Mouse (Mus musculus) embryonic stem cell, embryonic (primary cell): ENCODE data around the gene Vmn1r1.
"Not testable (repeated sequence)": the region's sequence is repeated elsewhere in the genome, so short reads cannot be mapped to it uniquely, and the experiment has no call there.

Experiments
- CTCF ChIA-PET, 4 experiments: fragments of 300-600 bp in 2 of 4; fragments of 350-600 bp in 2 of 4; sonication (Branson Sonifier 250); formaldehyde crosslinking; loops; one replicate each; lab custom pipeline; 2022; ENCODE audit warnings: inconsistent platforms in 2 of 4; lab: Charles Lee
- POLR2A ChIA-PET, 4 experiments: fragments of 300-600 bp in 2 of 4; fragments of 350-600 bp in 2 of 4; sonication (Branson Sonifier 250); formaldehyde crosslinking; loops; one replicate each; lab custom pipeline; 2022; ENCODE audit warnings: antibody characterized with exemption in 4 of 4, inconsistent platforms in 1 of 4; lab: Charles Lee

The Vmn1r1 gene

GRCm38 (mm10) chr1:182164386-182164785 lies at the start of gene Vmn1r1:
Gene Vmn1r1 (minus strand): TSS chr1:182164486.
- CTCF ChIA-PET = interaction anchor here in 1 of 4 experiments (1.1 kb wide), 1 partner anchor 26 kb away, joined by 4 read pairs; no protein-coding TSS in a partner anchor

GRCm38 (mm10) chr1:182210322-182210721 lies 46.0 kb upstream of the Vmn1r1 start:
- CTCF ChIA-PET = no interaction called here
- POLR2A ChIA-PET = interaction anchor here in 3 of 4 experiments (0.6 to 1.6 kb wide), 3 partner anchors 29 to 1401 kb away, joined by 3 to 4 read pairs (median 4); no protein-coding TSS in a partner anchor

More at GRCm38 (mm10) chr1:182164386-182164785, at the start of gene Vmn1r1:
- POLR2A ChIA-PET = no interaction called here

- CTCF ChIA-PET = no interaction called here
- POLR2A ChIA-PET = interaction anchor here in 3 of 4 experiments (1.1 to 6.4 kb wide), 6 partner anchors 8 to 88 kb away, joined by 4 to 64 read pairs (median 6); no protein-coding TSS in a partner anchor
Measured at GRCm38 (mm10) chr1:182192581-182192980, 28.3 kb upstream of the Vmn1r1 start.

GRCm38 (mm10) chr1:182191816-182192545 lies 27.7 kb upstream of the Vmn1r1 start:
- ChIA-PET CTCF (interaction anchor here in 1 of 4 experiments (1.3 kb wide), 1 partner anchor 52 kb away, joined by 3 read pairs; no protein-coding TSS in a partner anchor), POLR2A (interaction anchor here in 3 of 4 experiments (0.7 to 6.4 kb wide), 12 partner anchors 10 to 455 kb away, joined by 3 to 64 read pairs (median 4); partner anchors contain the start of gene Degs1 (in 1 of the 3))

GRCm38 (mm10) chr1:182191181-182191580 lies 26.9 kb upstream of the Vmn1r1 start:
- POLR2A ChIA-PET = interaction anchor here (0.7 to 6.4 kb wide), 11 partner anchors 9 to 456 kb away, joined by 3 to 64 read pairs (median 4); no protein-coding TSS in a partner anchor
- CTCF ChIA-PET = interaction anchor here in 2 of 4 experiments (0.6 to 1.3 kb wide), 2 partner anchors 30 to 51 kb away, joined by 3 to 4 read pairs; no protein-coding TSS in a partner anchor

DNA sequence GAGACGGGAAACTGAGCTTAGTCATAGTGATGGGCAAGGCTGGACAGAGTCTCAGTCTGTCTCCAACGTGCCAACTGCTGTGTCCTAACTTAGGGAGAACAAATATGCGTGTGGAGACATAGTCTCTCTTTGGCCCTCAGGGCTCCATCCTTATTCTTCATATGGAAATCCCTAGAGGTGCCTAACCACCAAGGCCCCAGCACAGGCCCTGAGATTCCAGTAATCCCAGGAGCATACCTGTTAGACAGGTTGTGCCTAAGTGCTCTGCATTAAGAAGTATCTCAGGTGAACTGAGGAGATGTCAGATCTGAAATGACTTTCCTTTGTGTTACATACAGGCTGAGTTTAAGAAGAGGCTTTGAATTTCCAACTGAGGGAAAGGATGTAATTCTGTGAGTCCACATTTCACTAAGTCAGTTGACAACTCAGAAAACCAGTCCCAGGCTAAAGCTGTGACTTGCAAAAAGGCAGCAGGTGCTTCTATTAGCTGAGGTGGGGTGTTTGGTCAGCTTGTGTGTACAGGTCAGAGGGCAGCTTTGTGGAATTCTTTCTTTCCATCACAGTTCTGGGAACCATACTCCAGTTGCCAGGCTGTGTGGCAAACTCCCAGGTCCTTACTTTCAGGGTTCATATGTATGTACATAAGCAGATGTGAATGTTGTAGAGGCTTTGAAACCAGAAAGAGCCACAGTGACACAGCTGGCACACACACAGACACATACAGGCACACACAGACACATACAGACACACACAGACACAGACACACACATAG lies 25.6 kb upstream of the Vmn1r1 start:
- ChIA-PET POLR2A (interaction anchor here in 2 of 4 experiments (5.0 to 6.4 kb wide), 2 partner anchors 8 to 9 kb away, joined by 49 to 64 read pairs; no protein-coding TSS in a partner anchor), CTCF (interaction anchor here in 2 of 4 experiments (0.9 to 1.0 kb wide), 2 partner anchors 39 to 65 kb away, joined by 3 read pairs; partner anchors contain the start of gene Srp9 (in 1 of the 2))

DNA sequence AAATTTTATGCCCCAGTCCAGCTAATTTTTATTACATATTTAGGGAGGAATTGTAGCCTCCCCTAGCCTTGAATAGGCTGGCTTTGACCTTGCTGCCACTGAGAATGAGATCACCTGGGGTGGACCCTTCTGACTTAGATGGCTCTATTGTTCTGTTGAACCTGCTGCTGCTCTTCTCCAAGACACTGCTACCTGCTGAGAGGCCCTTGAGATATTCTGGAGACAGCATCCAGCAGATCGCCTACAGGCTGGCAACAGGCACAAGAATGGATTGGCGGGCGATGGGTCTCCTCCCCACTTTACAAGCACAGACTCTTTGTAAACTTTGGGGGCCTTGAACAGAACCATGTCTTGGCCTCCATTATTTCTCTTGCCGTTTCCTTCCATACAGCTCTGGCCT lies 18.2 kb upstream of the Vmn1r1 start:
- CTCF ChIA-PET = interaction anchor here in 1 of 4 experiments (0.8 kb wide), 1 partner anchor 43 kb away, joined by 3 read pairs; no protein-coding TSS in a partner anchor
- POLR2A ChIA-PET = interaction anchor here in 3 of 4 experiments (1.0 to 4.6 kb wide), 20 partner anchors 9 to 1294 kb away, joined by 3 to 64 read pairs (median 4); partner anchors contain the start of genes Degs1 (in 3 of the 3), Fbxo28 (in 2 of the 3) and Trp53bp2 (in 1 of the 3)

- CTCF ChIA-PET = interaction anchor here in 1 of 4 experiments (0.8 kb wide), 1 partner anchor 42 kb away, joined by 3 read pairs; no protein-coding TSS in a partner anchor
Measured at GRCm38 (mm10) chr1:182181456-182182305, 17.4 kb upstream of the Vmn1r1 start.

DNA sequence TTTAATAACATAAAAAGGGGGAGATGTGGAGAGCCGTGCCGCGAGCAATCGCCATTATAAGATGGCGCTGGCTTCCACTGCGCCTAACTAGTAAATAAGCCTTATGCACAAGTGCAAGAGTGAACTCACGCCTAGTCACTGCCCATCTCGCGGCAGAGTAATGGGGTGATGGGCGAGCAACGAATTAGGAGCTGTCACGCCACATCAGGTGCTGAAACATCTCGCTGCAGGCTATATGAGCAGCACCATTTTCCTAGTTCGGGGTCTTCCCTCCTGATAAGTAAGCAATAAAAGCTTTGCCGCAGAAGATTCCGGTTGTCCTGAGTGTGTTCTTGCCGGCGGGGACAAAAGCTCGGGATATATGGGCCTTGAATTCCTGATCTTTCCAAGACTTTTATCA lies 12.7 kb upstream of the Vmn1r1 start:
- POLR2A ChIA-PET, CTCF ChIA-PET: not testable (repeated sequence)

More at GRCm38 (mm10) chr1:182181456-182182305, 17.4 kb upstream of the Vmn1r1 start:
- POLR2A ChIA-PET = interaction anchor here in 3 of 4 experiments (0.5 to 4.6 kb wide), 36 partner anchors 10 to 1293 kb away, joined by 3 to 64 read pairs (median 4); partner anchors contain the start of genes Degs1 (in 3 of the 3), Fbxo28 (in 3 of the 3) and Trp53bp2 (in 1 of the 3)

- CTCF ChIA-PET = not testable (repeated sequence)
Measured at GRCm38 (mm10) chr1:182170206-182170605, 5.9 kb upstream of the Vmn1r1 start.

DNA sequence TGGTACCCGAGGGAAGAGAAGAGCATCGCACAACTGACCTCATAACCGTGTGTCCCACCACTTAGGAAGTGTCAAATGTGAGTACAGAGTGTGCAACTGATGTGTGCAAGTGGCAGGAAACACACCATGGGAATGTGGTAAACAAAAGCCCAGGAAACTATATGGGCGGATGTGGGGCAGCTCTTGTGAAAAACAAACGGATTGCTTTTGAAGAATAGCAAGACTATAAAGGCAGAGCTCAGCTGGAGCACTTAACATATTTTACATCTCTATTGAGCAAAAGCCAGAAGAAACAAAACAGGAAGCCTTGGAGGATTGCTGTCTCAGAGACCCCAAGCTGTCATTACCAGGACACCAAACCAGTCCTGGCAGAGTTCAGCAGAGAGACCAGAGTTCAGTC lies 1.3 kb downstream of the Vmn1r1 start:
- ChIA-PET CTCF (interaction anchor here in 3 of 4 experiments (0.9 to 1.1 kb wide), 3 partner anchors 20 to 274 kb away, joined by 3 to 4 read pairs (median 3); no protein-coding TSS in a partner anchor), POLR2A (interaction anchor here in 2 of 4 experiments (0.7 to 1.2 kb wide), 6 partner anchors 19 to 321 kb away, joined by 3 to 5 read pairs (median 4); partner anchors contain the start of gene Degs1 (in 1 of the 2))

More at GRCm38 (mm10) chr1:182170206-182170605, 5.9 kb upstream of the Vmn1r1 start:
- POLR2A ChIA-PET = interaction anchor here in 1 of 4 experiments (0.7 kb wide), 1 partner anchor 10 kb away, joined by 3 read pairs; no protein-coding TSS in a partner anchor

DNA sequence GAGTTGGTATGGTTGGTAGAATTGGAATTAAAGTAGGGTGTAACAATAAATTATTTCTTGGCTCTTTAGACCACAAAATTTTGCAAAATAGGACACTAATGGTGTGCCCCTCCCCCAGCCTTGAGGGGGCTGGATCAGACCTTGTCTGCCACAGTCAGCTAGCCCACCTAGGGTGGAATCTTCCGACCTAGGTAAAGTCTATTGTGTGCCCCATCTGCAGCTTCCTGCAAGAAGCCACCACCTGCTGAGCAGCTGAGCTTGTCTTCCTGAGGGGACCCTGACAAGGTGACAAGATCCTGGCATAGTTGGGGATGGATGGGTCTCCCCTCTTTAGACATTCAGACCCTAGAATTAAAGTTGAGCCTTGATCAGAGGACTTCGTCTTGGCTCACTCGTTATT lies 4.7 kb downstream of the Vmn1r1 start:
- CTCF ChIA-PET = no interaction called here

GRCm38 (mm10) chr1:182157734-182158133 lies 6.6 kb downstream of the Vmn1r1 start:
- POLR2A ChIA-PET = no interaction called here
- CTCF ChIA-PET = no interaction called here

More for the DNA sequence above, 4.7 kb downstream of the Vmn1r1 start:
- POLR2A ChIA-PET = interaction anchor here in 1 of 4 experiments (0.9 to 1.4 kb wide), 4 partner anchors 9 to 123 kb away, joined by 3 to 6 read pairs (median 3); partner anchors contain the start of gene Degs1

- ChIA-PET CTCF (interaction anchor here (0.5 to 1.5 kb wide), 14 partner anchors 9 to 1507 kb away, joined by 3 to 8 read pairs (median 4); no protein-coding TSS in a partner anchor), POLR2A (interaction anchor here in 3 of 4 experiments (0.8 to 2.5 kb wide), 5 partner anchors 131 to 192 kb away, joined by 3 to 7 read pairs (median 3); partner anchors contain the start of gene Fbxo28 (in 2 of the 3))
Measured at GRCm38 (mm10) chr1:182149966-182150365, 14.3 kb downstream of the Vmn1r1 start.

- CTCF ChIA-PET = interaction anchor here in 1 of 4 experiments (1.5 kb wide), 1 partner anchor 208 kb away, joined by 5 read pairs; no protein-coding TSS in a partner anchor
- POLR2A ChIA-PET = interaction anchor here in 1 of 4 experiments (2.5 kb wide), 1 partner anchor 132 kb away, joined by 7 read pairs; no protein-coding TSS in a partner anchor
Measured at GRCm38 (mm10) chr1:182148864-182149514, 15.3 kb downstream of the Vmn1r1 start.

GRCm38 (mm10) chr1:182145546-182145945 lies 18.7 kb downstream of the Vmn1r1 start:
- ChIA-PET CTCF (interaction anchor here in 1 of 4 experiments (1.3 kb wide), 1 partner anchor 21 kb away, joined by 3 read pairs; the partner anchor contains the start of gene Srp9), POLR2A (interaction anchor here in 2 of 4 experiments (0.6 to 0.9 kb wide), 2 partner anchors 301 to 1457 kb away, joined by 5 to 9 read pairs; no protein-coding TSS in a partner anchor)
